Mouse (Mus musculus) CD8-positive naive resting alpha-beta T cell, adult 2 months (primary cell): ENCODE data around the gene Plxnd1.

Experiments
- DNase-seq, 2 experiments: peaks; one replicate each; pipeline ENCODE4 v3.0.0; 2022; ENCODE audit warnings: low read depth in 2 of 2, low spot score in 2 of 2

Plxnd1 gene

GRCm38 (mm10) chr6:115982889-115983288, 11.9 kb downstream of the Plxnd1 start:
- no peak for DNase-seq

GRCm38 (mm10) chr6:115978596-115978995, 16.2 kb downstream of the Plxnd1 start:
- DNase-seq = no peak

- no peak for DNase-seq
These were observed 17.0 kb downstream of the Plxnd1 start for GRCm38 (mm10) chr6:115977810-115978209.

GRCm38 (mm10) chr6:115975606-115976005, 19.2 kb downstream of the Plxnd1 start:
- DNase-seq = no peak

- DNase-seq = no peak
These were observed 20.7 kb downstream of the Plxnd1 start for GRCm38 (mm10) chr6:115973881-115974662.

- no peak for DNase-seq
These were observed 21.5 kb downstream of the Plxnd1 start for GRCm38 (mm10) chr6:115973139-115973875.

- no peak for DNase-seq
These were observed 22.6 kb downstream of the Plxnd1 start for GRCm38 (mm10) chr6:115972083-115972764.

GRCm38 (mm10) chr6:115971273-115972060, 23.3 kb downstream of the Plxnd1 start:
- DNase-seq = no peak

- no peak for DNase-seq
These were observed 24.9 kb downstream of the Plxnd1 start for GRCm38 (mm10) chr6:115969952-115970351.

GRCm38 (mm10) chr6:115969103-115969502, 25.7 kb downstream of the Plxnd1 start:
- DNase-seq = no peak

GRCm38 (mm10) chr6:115968700-115969099, 26.1 kb downstream of the Plxnd1 start:
- DNase-seq = no peak

GRCm38 (mm10) chr6:115968086-115968485, 26.7 kb downstream of the Plxnd1 start:
- DNase-seq = no peak

GRCm38 (mm10) chr6:115967291-115967880, 27.4 kb downstream of the Plxnd1 start:
- no peak for DNase-seq

- no peak for DNase-seq
These were observed 28.4 kb downstream of the Plxnd1 start for GRCm38 (mm10) chr6:115966227-115966966.

GRCm38 (mm10) chr6:115963656-115964055, 31.1 kb downstream of the Plxnd1 start:
- DNase-seq = no peak

GRCm38 (mm10) chr6:115962439-115963085, 32.2 kb downstream of the Plxnd1 start:
- no peak for DNase-seq

GRCm38 (mm10) chr6:115961743-115962142, 33.1 kb downstream of the Plxnd1 start:
- no peak for DNase-seq

GRCm38 (mm10) chr6:115960322-115960721, 34.5 kb downstream of the Plxnd1 start:
- no peak for DNase-seq

GRCm38 (mm10) chr6:115959151-115959691, 35.6 kb downstream of the Plxnd1 start:
- DNase-seq = no peak
